Mouse (Mus musculus): ENCODE data around the gene Stk25. TPM values are rescaled to one million over a fixed set of nuclear protein-coding genes. Genes with fewer than 3 reads are reported as not detected.

Gene Stk25
- polyA plus RNA-seq, 1 experiment from 2014 or later = 164 TPM

DNA sequence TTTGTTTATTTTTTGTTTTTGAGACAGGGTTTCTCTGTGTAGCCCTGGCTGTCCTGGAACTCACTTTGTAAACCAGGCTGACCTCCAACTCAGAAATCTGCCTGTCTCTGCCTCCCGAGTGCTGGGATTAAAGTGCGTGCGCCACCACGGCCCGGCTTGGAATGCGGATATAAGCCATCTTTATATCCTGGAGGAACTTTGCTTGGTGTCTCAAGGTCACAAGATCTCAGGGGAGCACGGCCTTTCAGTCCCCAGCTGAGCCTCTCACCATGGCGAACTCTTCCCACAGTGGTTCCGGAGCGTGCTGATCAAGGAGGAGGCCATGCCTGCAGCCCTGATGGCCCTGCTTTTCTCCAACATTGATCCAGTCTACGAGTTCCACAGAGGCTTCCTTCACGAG is 54.5 kb downstream of the Stk25 start:
- Histone ChIP-seq H3K4me2 (ENCODE audit: low read length) (no peak overlapping the region), H3K4me1 (ENCODE audit: control insufficient read depth in 2 of 2, insufficient read depth in 2 of 2, low read length in 2 of 2) (no peaks in the 10 kb centered on the region), H3K4me3 (ENCODE audit: control insufficient read depth in 1 of 2, insufficient read depth in 1 of 2, low read depth in 1 of 2, low read length in 2 of 2) (no peak overlapping the region), H3K27ac (replicated peaks in 1 of 2; ENCODE audit: control insufficient read depth in 1 of 2, insufficient read depth in 1 of 2, low read depth in 2 of 2, low read length in 2 of 2) (no peak overlapping the region), H3K9ac (ENCODE audit: low read length) (no peak overlapping the region), H3K27me3 (ENCODE audit: control insufficient read depth, insufficient read depth, low read length) (no peaks in the 10 kb centered on the region), H3K9me3 (ENCODE audit: control insufficient read depth, low read length) (no peaks in the 10 kb centered on the region), H3K36me3 (ENCODE audit: control insufficient read depth, insufficient read depth, low read length) (no peaks in the 10 kb centered on the region)
- ATAC-seq (ENCODE audit: insufficient number of reproducible peaks, insufficient read depth, low FRiP score, low read depth) = no peak
- WGBS = 93% methylated on average over 12 of the region's 12 CpGs

- Histone ChIP-seq H3K9ac (ENCODE audit: low read length) (no peak overlapping the region), H3K27me3 (ENCODE audit: control insufficient read depth, insufficient read depth, low read length) (no peaks in the 10 kb centered on the region), H3K27ac (replicated peaks in 1 of 2; ENCODE audit: control insufficient read depth in 1 of 2, insufficient read depth in 1 of 2, low read depth in 2 of 2, low read length in 2 of 2) (no peak overlapping the region), H3K36me3 (ENCODE audit: control insufficient read depth, insufficient read depth, low read length) (no peaks in the 10 kb centered on the region), H3K9me3 (ENCODE audit: control insufficient read depth, low read length) (no peaks in the 10 kb centered on the region), H3K4me2 (ENCODE audit: low read length) (no peak overlapping the region), H3K4me3 (ENCODE audit: control insufficient read depth in 1 of 2, insufficient read depth in 1 of 2, low read depth in 1 of 2, low read length in 2 of 2) (no peak overlapping the region), H3K4me1 (ENCODE audit: control insufficient read depth in 2 of 2, insufficient read depth in 2 of 2, low read length in 2 of 2) (no peaks in the 10 kb centered on the region)
- no peak for ATAC-seq (ENCODE audit: insufficient number of reproducible peaks, insufficient read depth, low FRiP score, low read depth)
- 73% methylated on average over 4 of the region's 4 CpGs for WGBS
Observed at GRCm38 (mm10) chr1:93602911-93603310, 55.5 kb downstream of the Stk25 start.

- Histone ChIP-seq H3K27ac (replicated peaks in 1 of 2; ENCODE audit: control insufficient read depth in 1 of 2, insufficient read depth in 1 of 2, low read depth in 2 of 2, low read length in 2 of 2) (no peak overlapping the region), H3K36me3 (ENCODE audit: control insufficient read depth, insufficient read depth, low read length) (0 out of 2 replicates have a peak, but pooled peaks cover 4% of the 10 kb centered on the region), H3K27me3 (ENCODE audit: control insufficient read depth, insufficient read depth, low read length) (no peaks in the 10 kb centered on the region), H3K4me2 (ENCODE audit: low read length) (no peak overlapping the region), H3K4me1 (ENCODE audit: control insufficient read depth in 2 of 2, insufficient read depth in 2 of 2, low read length in 2 of 2) (no peaks in the 10 kb centered on the region), H3K9me3 (ENCODE audit: control insufficient read depth, low read length) (peaks cover 9% of the 10 kb centered on the region; the same call in 1 of the 2 replicates), H3K4me3 (ENCODE audit: control insufficient read depth in 1 of 2, insufficient read depth in 1 of 2, low read depth in 1 of 2, low read length in 2 of 2) (no peak overlapping the region), H3K9ac (ENCODE audit: low read length) (no peak overlapping the region)
- WGBS = 72% methylated on average over 6 of the region's 6 CpGs
- ATAC-seq (ENCODE audit: insufficient number of reproducible peaks, insufficient read depth, low FRiP score, low read depth) = no peak
Observed at GRCm38 (mm10) chr1:93595916-93596315, 62.5 kb downstream of the Stk25 start.

- H3K36me3 ChIP-seq (ENCODE audit: control insufficient read depth, insufficient read depth, low read length) = 0 out of 2 replicates have a peak, but pooled peaks cover 4% of the 10 kb centered on the region
- no peak overlapping the region for H3K4me3 ChIP-seq (ENCODE audit: control insufficient read depth in 1 of 2, insufficient read depth in 1 of 2, low read depth in 1 of 2, low read length in 2 of 2)
- H3K9me3 ChIP-seq (ENCODE audit: control insufficient read depth, low read length) = peaks cover 9% of the 10 kb centered on the region; the same call in 1 of the 2 replicates
- no peak overlapping the region for H3K4me2 ChIP-seq (ENCODE audit: low read length)
- no peak for ATAC-seq (ENCODE audit: insufficient number of reproducible peaks, insufficient read depth, low FRiP score, low read depth)
- no peaks in the 10 kb centered on the region for H3K4me1 ChIP-seq (ENCODE audit: control insufficient read depth in 2 of 2, insufficient read depth in 2 of 2, low read length in 2 of 2)
- no peaks in the 10 kb centered on the region for H3K27me3 ChIP-seq (ENCODE audit: control insufficient read depth, insufficient read depth, low read length)
- no peak overlapping the region for H3K27ac ChIP-seq (replicated peaks in 1 of 2; ENCODE audit: control insufficient read depth in 1 of 2, insufficient read depth in 1 of 2, low read depth in 2 of 2, low read length in 2 of 2)
- H3K9ac ChIP-seq (ENCODE audit: low read length) = no peak overlapping the region
Observed at GRCm38 (mm10) chr1:93593960-93594359, 64.5 kb downstream of the Stk25 start.

GRCm38 (mm10) chr1:93588346-93588745 is 70.1 kb downstream of the Stk25 start:
- no peak for ATAC-seq (ENCODE audit: insufficient number of reproducible peaks, insufficient read depth, low FRiP score, low read depth)
- Histone ChIP-seq H3K27me3 (ENCODE audit: control insufficient read depth, insufficient read depth, low read length) (no peaks in the 10 kb centered on the region), H3K36me3 (ENCODE audit: control insufficient read depth, insufficient read depth, low read length) (peaks cover 11% of the 10 kb centered on the region; the same call in 1 of the 2 replicates), H3K27ac (replicated peaks in 1 of 2; ENCODE audit: control insufficient read depth in 1 of 2, insufficient read depth in 1 of 2, low read depth in 2 of 2, low read length in 2 of 2) (no peak overlapping the region), H3K4me1 (ENCODE audit: control insufficient read depth in 2 of 2, insufficient read depth in 2 of 2, low read length in 2 of 2) (no peaks in the 10 kb centered on the region), H3K9me3 (ENCODE audit: control insufficient read depth, low read length) (peaks cover 2% of the 10 kb centered on the region; the same call in 1 of the 2 replicates), H3K4me3 (ENCODE audit: control insufficient read depth in 1 of 2, insufficient read depth in 1 of 2, low read depth in 1 of 2, low read length in 2 of 2) (no peak overlapping the region), H3K4me2 (ENCODE audit: low read length) (no peak overlapping the region), H3K9ac (ENCODE audit: low read length) (no peak overlapping the region)
- WGBS = 72% methylated on average over 3 of the region's 3 CpGs

GRCm38 (mm10) chr1:93581545-93581944 is 76.9 kb downstream of the Stk25 start:
- no peaks in the 10 kb centered on the region for H3K4me1 ChIP-seq (ENCODE audit: control insufficient read depth in 2 of 2, insufficient read depth in 2 of 2, low read length in 2 of 2)
- H3K36me3 ChIP-seq (ENCODE audit: control insufficient read depth, insufficient read depth, low read length) = 0 out of 2 replicates have a peak, but pooled peaks cover 17% of the 10 kb centered on the region
- H3K4me3 ChIP-seq (ENCODE audit: control insufficient read depth in 1 of 2, insufficient read depth in 1 of 2, low read depth in 1 of 2, low read length in 2 of 2) = no peak overlapping the region
- WGBS = 89% methylated on average over 7 of the region's 7 CpGs
- no peaks in the 10 kb centered on the region for H3K27me3 ChIP-seq (ENCODE audit: control insufficient read depth, insufficient read depth, low read length)
- H3K27ac ChIP-seq (replicated peaks in 1 of 2; ENCODE audit: control insufficient read depth in 1 of 2, insufficient read depth in 1 of 2, low read depth in 2 of 2, low read length in 2 of 2) = no peak overlapping the region
- H3K4me2 ChIP-seq (ENCODE audit: low read length) = no peak overlapping the region
- no peak for ATAC-seq (ENCODE audit: insufficient number of reproducible peaks, insufficient read depth, low FRiP score, low read depth)
- no peak overlapping the region for H3K9ac ChIP-seq (ENCODE audit: low read length)
- no peaks in the 10 kb centered on the region for H3K9me3 ChIP-seq (ENCODE audit: control insufficient read depth, low read length)

- WGBS = 74% methylated on average over 4 of the region's 4 CpGs
- Histone ChIP-seq H3K9me3 (ENCODE audit: control insufficient read depth, low read length) (no peaks in the 10 kb centered on the region), H3K4me3 (ENCODE audit: control insufficient read depth in 1 of 2, insufficient read depth in 1 of 2, low read depth in 1 of 2, low read length in 2 of 2) (no peak overlapping the region), H3K4me1 (ENCODE audit: control insufficient read depth in 2 of 2, insufficient read depth in 2 of 2, low read length in 2 of 2) (no peaks in the 10 kb centered on the region), H3K27me3 (ENCODE audit: control insufficient read depth, insufficient read depth, low read length) (no peaks in the 10 kb centered on the region), H3K27ac (replicated peaks in 1 of 2; ENCODE audit: control insufficient read depth in 1 of 2, insufficient read depth in 1 of 2, low read depth in 2 of 2, low read length in 2 of 2) (no peak overlapping the region), H3K4me2 (ENCODE audit: low read length) (no peak overlapping the region), H3K36me3 (ENCODE audit: control insufficient read depth, insufficient read depth, low read length) (peaks cover 21% of the 10 kb centered on the region; the same call in 1 of the 2 replicates), H3K9ac (ENCODE audit: low read length) (no peak overlapping the region)
- no peak for ATAC-seq (ENCODE audit: insufficient number of reproducible peaks, insufficient read depth, low FRiP score, low read depth)
Observed at GRCm38 (mm10) chr1:93577861-93578260, 80.6 kb downstream of the Stk25 start.

GRCm38 (mm10) chr1:93577066-93577465 is 81.4 kb downstream of the Stk25 start:
- no peaks in the 10 kb centered on the region for H3K27me3 ChIP-seq (ENCODE audit: control insufficient read depth, insufficient read depth, low read length)
- no peak overlapping the region for H3K9ac ChIP-seq (ENCODE audit: low read length)
- no peak overlapping the region for H3K27ac ChIP-seq (replicated peaks in 1 of 2; ENCODE audit: control insufficient read depth in 1 of 2, insufficient read depth in 1 of 2, low read depth in 2 of 2, low read length in 2 of 2)
- H3K4me1 ChIP-seq (ENCODE audit: control insufficient read depth in 2 of 2, insufficient read depth in 2 of 2, low read length in 2 of 2) = no peaks in the 10 kb centered on the region
- H3K4me2 ChIP-seq (ENCODE audit: low read length) = no peak overlapping the region
- H3K9me3 ChIP-seq (ENCODE audit: control insufficient read depth, low read length) = no peaks in the 10 kb centered on the region
- WGBS = 74% methylated on average over 3 of the region's 3 CpGs
- H3K36me3 ChIP-seq (ENCODE audit: control insufficient read depth, insufficient read depth, low read length) = peaks cover 26% of the 10 kb centered on the region; the same call in 1 of the 2 replicates
- no peak for ATAC-seq (ENCODE audit: insufficient number of reproducible peaks, insufficient read depth, low FRiP score, low read depth)
- no peak overlapping the region for H3K4me3 ChIP-seq (ENCODE audit: control insufficient read depth in 1 of 2, insufficient read depth in 1 of 2, low read depth in 1 of 2, low read length in 2 of 2)

Data from heart, embryonic 14.5 days (tissue).